8 mouse cellular contexts compared by ENCODE assay signal in genomic region chr10:56228568-56229209, GRCm38 (mm10). TPM values are rescaled to one million over a fixed set of nuclear protein-coding genes. Genes with fewer than 3 reads are reported as not detected.
DNase-seq lines count a peak whose midpoint lies in the region; ATAC-seq lines count a peak whose summit lies in the region.

TSS of gene Tbc1d32 (minus strand) at chr10:56228689.

- DNase-seq in adipocyte (ENCODE audit: low spot score) = peak; percentile 90
- DNase-seq in embryo, embryonic 10 days (ENCODE audit: low spot score) = peak; percentile 97
- peak; percentile 95 for DNase-seq in gastrocnemius, postnatal 10 days
- DNase-seq in induced T-regulatory cell, adult 2 months (ENCODE audit: low read depth) = peak; percentile 93
- DNase-seq in left cerebral cortex, adult 9 months (ENCODE audit: low spot score in 2 of 2) = peak; percentile 75 to 88
- DNase-seq in right cerebral cortex, postnatal 14 days = peak; percentile 94
- peak; percentile 81 to 88 for DNase-seq in urinary bladder, postnatal 36 days (ENCODE audit: low spot score in 2 of 2)

- ATAC-seq in megakaryocyte progenitor cell, adult 5-6 weeks (replicated peaks; ENCODE audit: poor library complexity) = peak; percentile 95

RNA-seq across cellular contexts. Expression of gene Tbc1d32, which starts in this region (rescaled TPM):
- 1 to 10 TPM; 2.1 to 2.4 TPM for total RNA-seq in gastrocnemius, postnatal 10 days (2021)
- total RNA-seq in megakaryocyte progenitor cell, adult 5-6 weeks (2015) = 3.6 and 3.9 TPM in 2 replicates
- 3.6 and 5.3 TPM in 2 replicates for total RNA-seq in megakaryocyte progenitor cell, adult 5-6 weeks (2017)

Comparison
In these comparisons a context has a peak if more than half of its experiments do, and no peak if none do; other contexts are left out.
1. Peak in every context shown above with its lines: DNase-seq and ATAC-seq.